Mouse (Mus musculus): ENCODE measurements around the gene Zfp462. TPM values are rescaled to one million over a fixed set of nuclear protein-coding genes. Genes with fewer than 3 reads are reported as not detected.

Zfp462 gene
- total RNA-seq, 1 experiment: 63.7 TPM

- H3K9ac ChIP-seq (ENCODE audit: insufficient read depth, low read depth, low read length, poor library complexity, severe bottlenecking): no peak overlapping the region
- H3K27ac ChIP-seq (ENCODE audit: insufficient read depth, low read depth, low read length, poor library complexity, severe bottlenecking): no peak overlapping the region
- peaks cover 39% of the 10 kb centered on the region for H3K36me3 ChIP-seq (ENCODE audit: control insufficient read depth, insufficient read depth, low read length, poor library complexity, severe bottlenecking)
- H3K9me3 ChIP-seq (ENCODE audit: control insufficient read depth, insufficient read depth, low read depth, low read length): no peaks in the 10 kb centered on the region
- TF ChIP-seq MAFK (IDR thresholded peaks at IDR 0.05; ENCODE audit: insufficient read depth, low read depth, low read length): no peak
- no peak for TF ChIP-seq ZNF384 (IDR thresholded peaks at IDR 0.05; ENCODE audit: low read depth, low read length)
- TF ChIP-seq CHD2 (IDR thresholded peaks at IDR 0.05; ENCODE audit: low read depth, low read length): no peak
- no peak for TF ChIP-seq ZC3H11A (IDR thresholded peaks at IDR 0.05; ENCODE audit: borderline replicate concordance, low read depth, low read length)
- no peak for TF ChIP-seq HCFC1 (IDR thresholded peaks at IDR 0.05; ENCODE audit: borderline replicate concordance, insufficient read depth, low read length)
- H3K4me1 ChIP-seq (ENCODE audit: control insufficient read depth in 2 of 2, insufficient read depth in 2 of 2, low read length in 2 of 2, poor library complexity in 1 of 2): peaks cover 0 to 2% of the 10 kb centered on the region in 2 experiments; a peak in 1 of 4 replicates
- no peak overlapping the region for H3K4me3 ChIP-seq (ENCODE audit: insufficient read depth in 1 of 2, low read depth in 1 of 2, low read length in 2 of 2, poor library complexity in 1 of 2, severe bottlenecking in 1 of 2)
- in situ Hi-C loops (cut with MboI; ENCODE audit: low sequenced_read_pairs in 2 of 2, unreplicated experiment in 2 of 2): no loop called here
- DNase-seq (ENCODE audit: low read depth, low spot score): no peak
These were observed 132.5 kb downstream of the Zfp462 start for GRCm38 (mm10) chr4:55077133-55077889.

GRCm38 (mm10) chr4:55077902-55078716 is 133.3 kb downstream of the Zfp462 start:
- Histone ChIP-seq H3K27ac (ENCODE audit: insufficient read depth, low read depth, low read length, poor library complexity, severe bottlenecking) (no peak overlapping the region), H3K36me3 (ENCODE audit: control insufficient read depth, insufficient read depth, low read length, poor library complexity, severe bottlenecking) (peaks cover 35% of the 10 kb centered on the region), H3K9ac (ENCODE audit: insufficient read depth, low read depth, low read length, poor library complexity, severe bottlenecking) (no peak overlapping the region), H3K4me1 (ENCODE audit: control insufficient read depth in 2 of 2, insufficient read depth in 2 of 2, low read length in 2 of 2, poor library complexity in 1 of 2) (peaks cover 0 to 2% of the 10 kb centered on the region in 2 experiments; a peak in 1 of 4 replicates), H3K9me3 (ENCODE audit: control insufficient read depth, insufficient read depth, low read depth, low read length) (no peaks in the 10 kb centered on the region), H3K4me3 (ENCODE audit: insufficient read depth in 1 of 2, low read depth in 1 of 2, low read length in 2 of 2, poor library complexity in 1 of 2, severe bottlenecking in 1 of 2) (no peak overlapping the region)
- no peak for DNase-seq (ENCODE audit: low read depth, low spot score)
- in situ Hi-C loops (cut with MboI; ENCODE audit: low sequenced_read_pairs in 2 of 2, unreplicated experiment in 2 of 2): no loop called here
- TF ChIP-seq HCFC1 (IDR thresholded peaks at IDR 0.05; ENCODE audit: borderline replicate concordance, insufficient read depth, low read length) (no peak), ZC3H11A (IDR thresholded peaks at IDR 0.05; ENCODE audit: borderline replicate concordance, low read depth, low read length) (no peak), MAFK (IDR thresholded peaks at IDR 0.05; ENCODE audit: insufficient read depth, low read depth, low read length) (no peak), ZNF384 (IDR thresholded peaks at IDR 0.05; ENCODE audit: low read depth, low read length) (no peak), CHD2 (IDR thresholded peaks at IDR 0.05; ENCODE audit: low read depth, low read length) (no peak)

GRCm38 (mm10) chr4:55079056-55079455 is 134.2 kb downstream of the Zfp462 start:
- Histone ChIP-seq H3K4me3 (ENCODE audit: insufficient read depth in 1 of 2, low read depth in 1 of 2, low read length in 2 of 2, poor library complexity in 1 of 2, severe bottlenecking in 1 of 2) (no peak overlapping the region), H3K27ac (ENCODE audit: insufficient read depth, low read depth, low read length, poor library complexity, severe bottlenecking) (no peak overlapping the region), H3K4me1 (ENCODE audit: control insufficient read depth in 2 of 2, insufficient read depth in 2 of 2, low read length in 2 of 2, poor library complexity in 1 of 2) (peaks cover 0 to 2% of the 10 kb centered on the region in 2 experiments; a peak in 1 of 4 replicates), H3K9ac (ENCODE audit: insufficient read depth, low read depth, low read length, poor library complexity, severe bottlenecking) (no peak overlapping the region), H3K9me3 (ENCODE audit: control insufficient read depth, insufficient read depth, low read depth, low read length) (no peaks in the 10 kb centered on the region), H3K36me3 (ENCODE audit: control insufficient read depth, insufficient read depth, low read length, poor library complexity, severe bottlenecking) (peaks cover 31% of the 10 kb centered on the region)
- DNase-seq (ENCODE audit: low read depth, low spot score): no peak
- no peak for TF ChIP-seq ZNF384 (IDR thresholded peaks at IDR 0.05; ENCODE audit: low read depth, low read length)
- no peak for TF ChIP-seq HCFC1 (IDR thresholded peaks at IDR 0.05; ENCODE audit: borderline replicate concordance, insufficient read depth, low read length)
- TF ChIP-seq CHD2 (IDR thresholded peaks at IDR 0.05; ENCODE audit: low read depth, low read length): no peak
- in situ Hi-C loops (cut with MboI; ENCODE audit: low sequenced_read_pairs in 2 of 2, unreplicated experiment in 2 of 2): no loop called here

GRCm38 (mm10) chr4:55084080-55084688 is 139.3 kb downstream of the Zfp462 start:
- Histone ChIP-seq H3K36me3 (ENCODE audit: control insufficient read depth, insufficient read depth, low read length, poor library complexity, severe bottlenecking) (peaks cover 13% of the 10 kb centered on the region), H3K4me1 (ENCODE audit: control insufficient read depth in 2 of 2, insufficient read depth in 2 of 2, low read length in 2 of 2, poor library complexity in 1 of 2) (peaks cover 0 to 3% of the 10 kb centered on the region in 2 experiments; a peak in 1 of 4 replicates), H3K9me3 (ENCODE audit: control insufficient read depth, insufficient read depth, low read depth, low read length) (no peaks in the 10 kb centered on the region), H3K4me3 (ENCODE audit: insufficient read depth in 1 of 2, low read depth in 1 of 2, low read length in 2 of 2, poor library complexity in 1 of 2, severe bottlenecking in 1 of 2) (no peak overlapping the region), H3K9ac (ENCODE audit: insufficient read depth, low read depth, low read length, poor library complexity, severe bottlenecking) (no peak overlapping the region), H3K27ac (ENCODE audit: insufficient read depth, low read depth, low read length, poor library complexity, severe bottlenecking) (no peak overlapping the region)
- in situ Hi-C loops (cut with MboI; ENCODE audit: low sequenced_read_pairs in 2 of 2, unreplicated experiment in 2 of 2): no loop called here
- TF ChIP-seq MAFK (IDR thresholded peaks at IDR 0.05; ENCODE audit: insufficient read depth, low read depth, low read length) (no peak), ZNF384 (IDR thresholded peaks at IDR 0.05; ENCODE audit: low read depth, low read length) (no peak), CHD2 (IDR thresholded peaks at IDR 0.05; ENCODE audit: low read depth, low read length) (no peak), ZC3H11A (IDR thresholded peaks at IDR 0.05; ENCODE audit: borderline replicate concordance, low read depth, low read length) (no peak), HCFC1 (IDR thresholded peaks at IDR 0.05; ENCODE audit: borderline replicate concordance, insufficient read depth, low read length) (no peak)
- no peak for DNase-seq (ENCODE audit: low read depth, low spot score)

All from ES-E14 (cell line).